Mouse (Mus musculus): Measurements from ENCODE around the gene 1700016K19Rik. TPM values are rescaled to one million over a fixed set of nuclear protein-coding genes. Genes with fewer than 3 reads are reported as not detected.

The 1700016K19Rik gene
- not detected in 2 replicates for polyA plus RNA-seq (2014; fragmentation: Nextera tagmentation; extraction: Ambion mirVana)

- H3K9ac ChIP-seq (ENCODE audit: low read depth, low read length), result 0 out of 2 replicates have a peak within 1 kb of the TSS, but pooled peaks have one; percentile 36
- no peaks in the 10 kb centered on the region for H3K4me1 ChIP-seq (ENCODE audit: control insufficient read depth, insufficient read depth, low read length)
- H3K4me2 ChIP-seq, result peak within 1 kb of the TSS; percentile 76
- H3K27me3 ChIP-seq (ENCODE audit: control insufficient read depth, insufficient read depth, low read length), result peaks cover 16% of the 10 kb centered on the region
- H3K4me3 ChIP-seq (ENCODE audit: low read depth, low read length), result peak within 1 kb of the TSS; percentile 57
- WGBS (ENCODE audit: insufficient replicate concordance), result 12% methylated on average over 36 of the region's 36 CpGs
- no peak for ATAC-seq (replicated peaks; ENCODE audit: insufficient number of reproducible peaks, low FRiP score, low TSS enrichment)
- H3K36me3 ChIP-seq (ENCODE audit: control insufficient read depth, insufficient read depth, low read length), result no peaks in the 10 kb centered on the region
- H3K9me3 ChIP-seq (replicated peaks; ENCODE audit: control insufficient read depth, low read length), result no peaks in the 10 kb centered on the region
- no peak within 1 kb of the TSS for H3K27ac ChIP-seq (ENCODE audit: low read depth, low read length)
Measured at GRCm38 (mm10) chr11:75999440-76000155, at the start of gene 1700016K19Rik. Gene 1700016K19Rik, plus strand, starts transcription at chr11:75999912.

DNA sequence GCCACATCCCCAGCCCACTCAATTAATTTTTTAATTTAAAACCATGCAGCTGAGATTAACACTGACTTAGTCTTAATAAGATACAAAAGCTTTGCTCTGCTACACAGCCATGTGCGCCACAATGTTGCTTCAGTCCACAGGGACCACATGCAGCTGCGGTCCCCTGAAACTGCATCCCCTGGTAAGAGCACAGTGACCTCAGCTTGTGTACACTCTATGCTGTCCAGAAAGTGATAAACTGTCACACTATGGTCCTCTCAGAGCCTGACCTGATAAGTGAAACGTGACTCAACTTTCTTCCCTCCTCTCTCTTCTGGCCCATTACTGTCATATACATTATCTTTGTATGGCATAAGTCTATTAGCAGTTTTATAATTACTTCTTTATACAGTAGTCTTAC is 49.3 kb upstream of the 1700016K19Rik start:
- no peak overlapping the region for H3K4me3 ChIP-seq (ENCODE audit: low read depth, low read length)
- peaks cover 31% of the 10 kb centered on the region for H3K4me1 ChIP-seq (ENCODE audit: control insufficient read depth, insufficient read depth, low read length)
- no peaks in the 10 kb centered on the region for H3K27me3 ChIP-seq (ENCODE audit: control insufficient read depth, insufficient read depth, low read length)
- ATAC-seq (replicated peaks; ENCODE audit: insufficient number of reproducible peaks, low FRiP score, low TSS enrichment), result no peak
- H3K9ac ChIP-seq (ENCODE audit: low read depth, low read length), result no peak overlapping the region
- no peaks in the 10 kb centered on the region for H3K36me3 ChIP-seq (ENCODE audit: control insufficient read depth, insufficient read depth, low read length)
- H3K9me3 ChIP-seq (replicated peaks; ENCODE audit: control insufficient read depth, low read length), result no peaks in the 10 kb centered on the region
- H3K4me2 ChIP-seq, result no peak overlapping the region
- H3K27ac ChIP-seq (ENCODE audit: low read depth, low read length), result no peak overlapping the region
- WGBS (ENCODE audit: insufficient replicate concordance), result 61% methylated on average over 3 of the region's 3 CpGs

DNA sequence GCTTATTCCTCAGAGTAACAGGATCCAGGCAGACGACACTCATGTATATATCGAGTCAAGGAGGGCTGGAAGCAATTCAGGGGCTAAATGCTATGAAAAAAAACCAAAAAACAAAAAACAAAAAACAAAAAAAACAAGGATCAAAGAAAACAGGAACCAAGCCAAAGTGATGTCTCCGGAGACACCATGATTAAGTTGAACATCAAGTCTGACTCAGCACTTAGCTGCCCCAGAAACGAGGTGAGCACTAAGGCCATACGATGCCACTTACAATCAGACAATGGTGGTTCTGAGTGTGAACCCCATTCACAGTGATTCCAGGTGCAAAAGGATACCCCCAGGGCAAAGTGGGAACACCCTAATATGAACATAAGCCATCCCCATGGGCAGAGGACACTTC is 47.8 kb upstream of the 1700016K19Rik start:
- 73% methylated on average over 5 of the region's 5 CpGs for WGBS (ENCODE audit: insufficient replicate concordance)
- Histone ChIP-seq H3K4me2 (no peak overlapping the region), H3K27ac (ENCODE audit: low read depth, low read length) (no peak overlapping the region), H3K27me3 (ENCODE audit: control insufficient read depth, insufficient read depth, low read length) (no peaks in the 10 kb centered on the region), H3K4me3 (ENCODE audit: low read depth, low read length) (no peak overlapping the region), H3K9ac (ENCODE audit: low read depth, low read length) (no peak overlapping the region), H3K36me3 (ENCODE audit: control insufficient read depth, insufficient read depth, low read length) (no peaks in the 10 kb centered on the region), H3K4me1 (ENCODE audit: control insufficient read depth, insufficient read depth, low read length) (peaks cover 18% of the 10 kb centered on the region), H3K9me3 (replicated peaks; ENCODE audit: control insufficient read depth, low read length) (no peaks in the 10 kb centered on the region)
- no peak for ATAC-seq (replicated peaks; ENCODE audit: insufficient number of reproducible peaks, low FRiP score, low TSS enrichment)

- Histone ChIP-seq H3K9me3 (replicated peaks; ENCODE audit: control insufficient read depth, low read length) (no peaks in the 10 kb centered on the region), H3K36me3 (ENCODE audit: control insufficient read depth, insufficient read depth, low read length) (no peaks in the 10 kb centered on the region), H3K9ac (ENCODE audit: low read depth, low read length) (no peak overlapping the region), H3K4me2 (no peak overlapping the region), H3K4me3 (ENCODE audit: low read depth, low read length) (no peak overlapping the region), H3K4me1 (ENCODE audit: control insufficient read depth, insufficient read depth, low read length) (no peaks in the 10 kb centered on the region), H3K27ac (ENCODE audit: low read depth, low read length) (no peak overlapping the region), H3K27me3 (ENCODE audit: control insufficient read depth, insufficient read depth, low read length) (no peaks in the 10 kb centered on the region)
- 74% methylated on average over 9 of the region's 9 CpGs for WGBS (ENCODE audit: insufficient replicate concordance)
- ATAC-seq (replicated peaks; ENCODE audit: insufficient number of reproducible peaks, low FRiP score, low TSS enrichment), result no peak
Measured at GRCm38 (mm10) chr11:75954896-75955295, 44.8 kb upstream of the 1700016K19Rik start.

- Histone ChIP-seq H3K4me3 (ENCODE audit: low read depth, low read length) (no peak overlapping the region), H3K4me2 (no peak overlapping the region), H3K9ac (ENCODE audit: low read depth, low read length) (no peak overlapping the region), H3K27ac (ENCODE audit: low read depth, low read length) (no peak overlapping the region), H3K27me3 (ENCODE audit: control insufficient read depth, insufficient read depth, low read length) (no peaks in the 10 kb centered on the region), H3K36me3 (ENCODE audit: control insufficient read depth, insufficient read depth, low read length) (no peaks in the 10 kb centered on the region), H3K4me1 (ENCODE audit: control insufficient read depth, insufficient read depth, low read length) (peaks cover under 1% of the 10 kb centered on the region; the same call in 1 of the 2 replicates), H3K9me3 (replicated peaks; ENCODE audit: control insufficient read depth, low read length) (no peaks in the 10 kb centered on the region)
- 62% methylated on average over 8 of the region's 8 CpGs for WGBS (ENCODE audit: insufficient replicate concordance)
- no peak for ATAC-seq (replicated peaks; ENCODE audit: insufficient number of reproducible peaks, low FRiP score, low TSS enrichment)
Measured at GRCm38 (mm10) chr11:75956651-75957050, 43.1 kb upstream of the 1700016K19Rik start.

DNA sequence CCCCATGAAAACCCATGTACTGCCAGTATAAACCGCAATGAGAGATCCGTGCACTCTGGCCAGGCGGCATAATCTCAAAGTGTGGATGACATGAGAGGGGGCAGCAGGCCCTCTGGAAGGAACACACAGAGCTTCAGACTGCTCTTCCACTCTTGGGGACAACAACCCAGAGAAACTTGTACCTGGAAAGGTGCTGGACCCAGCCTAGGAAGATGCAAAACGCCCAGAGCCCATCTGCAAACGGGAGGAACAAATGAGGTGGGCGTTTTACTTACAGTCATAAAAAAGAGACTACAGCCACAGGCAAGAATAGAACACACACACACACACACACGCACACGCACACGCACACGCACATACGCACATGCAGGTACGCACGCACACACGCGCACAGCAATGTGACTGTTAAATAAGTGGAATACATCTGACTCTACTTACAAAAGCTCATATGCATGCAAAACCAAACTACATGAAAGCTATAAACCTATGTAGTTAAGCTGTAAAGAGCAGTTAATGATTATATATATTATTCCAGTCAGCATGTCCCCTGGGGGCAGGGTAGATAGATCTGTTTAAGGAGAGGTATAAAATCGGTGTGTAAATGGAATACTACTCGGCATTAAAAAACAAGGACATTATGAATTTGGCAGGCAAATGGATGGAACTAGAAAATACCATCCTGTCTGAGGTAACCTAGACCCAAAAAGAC is 42.4 kb upstream of the 1700016K19Rik start:
- no peaks in the 10 kb centered on the region for H3K9me3 ChIP-seq (replicated peaks; ENCODE audit: control insufficient read depth, low read length)
- H3K9ac ChIP-seq (ENCODE audit: low read depth, low read length), result no peak overlapping the region
- no peak for ATAC-seq (replicated peaks; ENCODE audit: insufficient number of reproducible peaks, low FRiP score, low TSS enrichment)
- no peak overlapping the region for H3K27ac ChIP-seq (ENCODE audit: low read depth, low read length)
- peaks cover 3% of the 10 kb centered on the region; the same call in 1 of the 2 replicates for H3K4me1 ChIP-seq (ENCODE audit: control insufficient read depth, insufficient read depth, low read length)
- WGBS (ENCODE audit: insufficient replicate concordance), result 89% methylated on average over 17 of the region's 17 CpGs
- H3K36me3 ChIP-seq (ENCODE audit: control insufficient read depth, insufficient read depth, low read length), result no peaks in the 10 kb centered on the region
- H3K4me3 ChIP-seq (ENCODE audit: low read depth, low read length), result no peak overlapping the region
- H3K4me2 ChIP-seq, result no peak overlapping the region
- no peaks in the 10 kb centered on the region for H3K27me3 ChIP-seq (ENCODE audit: control insufficient read depth, insufficient read depth, low read length)

DNA sequence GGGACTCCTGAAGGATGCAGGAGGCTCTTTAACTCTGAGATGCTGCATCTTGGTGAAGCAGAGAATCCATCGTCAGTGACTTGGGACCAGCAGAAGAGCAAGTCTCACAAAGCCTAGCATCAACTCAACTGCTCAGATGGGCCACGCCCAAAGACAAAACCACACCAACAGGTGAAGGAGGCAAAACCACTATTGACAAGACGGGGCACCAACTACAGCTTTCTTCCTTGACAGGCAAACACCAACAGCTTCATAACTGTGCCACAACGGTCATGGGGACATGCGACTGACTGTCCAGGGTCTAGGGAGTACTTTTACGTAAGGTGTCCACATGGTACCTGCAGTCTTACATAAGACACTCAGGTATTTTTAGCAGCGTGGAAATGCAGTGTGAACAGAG is 37.9 kb upstream of the 1700016K19Rik start:
- Histone ChIP-seq H3K4me3 (ENCODE audit: low read depth, low read length) (no peak overlapping the region), H3K9me3 (replicated peaks; ENCODE audit: control insufficient read depth, low read length) (no peaks in the 10 kb centered on the region), H3K9ac (ENCODE audit: low read depth, low read length) (no peak overlapping the region), H3K27me3 (ENCODE audit: control insufficient read depth, insufficient read depth, low read length) (peaks cover 8% of the 10 kb centered on the region; the same call in 1 of the 2 replicates), H3K4me1 (ENCODE audit: control insufficient read depth, insufficient read depth, low read length) (peaks cover 13% of the 10 kb centered on the region), H3K4me2 (no peak overlapping the region), H3K36me3 (ENCODE audit: control insufficient read depth, insufficient read depth, low read length) (no peaks in the 10 kb centered on the region), H3K27ac (ENCODE audit: low read depth, low read length) (no peak overlapping the region)
- 69% methylated on average over 7 of the region's 7 CpGs for WGBS (ENCODE audit: insufficient replicate concordance)
- ATAC-seq (replicated peaks; ENCODE audit: insufficient number of reproducible peaks, low FRiP score, low TSS enrichment), result no peak

DNA sequence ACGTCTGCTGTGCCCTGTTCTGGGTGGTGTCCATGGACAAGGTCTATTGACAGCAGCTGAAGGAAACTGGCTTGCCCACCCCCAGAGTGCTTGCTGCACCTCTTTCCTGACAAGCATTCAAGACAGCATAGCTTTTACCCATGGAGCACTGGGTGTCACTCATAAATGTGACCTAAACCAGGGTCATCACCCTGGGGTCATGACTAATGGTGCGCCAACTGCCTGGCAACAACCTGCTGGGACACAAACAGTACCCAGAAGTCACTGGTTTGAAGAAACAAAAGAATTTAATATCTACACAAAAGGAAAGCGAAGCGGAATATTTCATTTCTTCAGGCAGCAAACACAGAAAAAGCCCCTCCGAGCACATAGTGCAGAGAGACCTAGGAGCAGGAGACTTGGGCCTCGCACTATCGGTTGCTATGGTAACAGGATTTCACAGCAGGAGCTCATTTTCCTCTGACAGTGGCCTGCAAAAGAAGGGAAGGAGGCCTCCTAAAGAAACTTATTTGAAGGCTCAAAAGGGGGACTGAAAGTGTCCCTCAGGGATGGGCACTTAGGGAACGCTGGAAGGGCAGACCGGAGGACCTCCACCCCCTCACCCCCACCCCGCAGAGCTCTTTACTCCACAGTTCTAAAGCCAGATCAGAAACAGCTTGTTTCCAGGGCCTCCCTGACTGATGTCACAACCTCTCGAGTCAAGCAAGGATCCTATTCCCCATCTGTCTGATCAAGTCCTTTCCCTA is 35.8 kb upstream of the 1700016K19Rik start:
- 24% methylated on average over 11 of the region's 11 CpGs for WGBS (ENCODE audit: insufficient replicate concordance)
- Histone ChIP-seq H3K9me3 (replicated peaks; ENCODE audit: control insufficient read depth, low read length) (no peaks in the 10 kb centered on the region), H3K36me3 (ENCODE audit: control insufficient read depth, insufficient read depth, low read length) (no peaks in the 10 kb centered on the region), H3K9ac (ENCODE audit: low read depth, low read length) (no peak overlapping the region), H3K27me3 (ENCODE audit: control insufficient read depth, insufficient read depth, low read length) (peaks cover 18% of the 10 kb centered on the region; the same call in 1 of the 2 replicates), H3K4me3 (ENCODE audit: low read depth, low read length) (no peak overlapping the region), H3K27ac (ENCODE audit: low read depth, low read length) (no peak overlapping the region), H3K4me1 (ENCODE audit: control insufficient read depth, insufficient read depth, low read length) (peaks cover 13% of the 10 kb centered on the region), H3K4me2 (no peak overlapping the region)
- ATAC-seq (replicated peaks; ENCODE audit: insufficient number of reproducible peaks, low FRiP score, low TSS enrichment), result no peak

All from heart, embryonic 11.5 days (tissue).